Mouse (Mus musculus): Measurements from ENCODE around the gene Tenm3. TPM values are rescaled to one million over a fixed set of nuclear protein-coding genes. Genes with fewer than 3 reads are reported as not detected.
"Not testable (repeated sequence)": the region's sequence is repeated elsewhere in the genome, so short reads cannot be mapped to it uniquely, and the experiment has no call there.

The Tenm3 gene
- polyA plus RNA-seq, 1 experiment from 2014 or later, result 16.4 TPM

DNA sequence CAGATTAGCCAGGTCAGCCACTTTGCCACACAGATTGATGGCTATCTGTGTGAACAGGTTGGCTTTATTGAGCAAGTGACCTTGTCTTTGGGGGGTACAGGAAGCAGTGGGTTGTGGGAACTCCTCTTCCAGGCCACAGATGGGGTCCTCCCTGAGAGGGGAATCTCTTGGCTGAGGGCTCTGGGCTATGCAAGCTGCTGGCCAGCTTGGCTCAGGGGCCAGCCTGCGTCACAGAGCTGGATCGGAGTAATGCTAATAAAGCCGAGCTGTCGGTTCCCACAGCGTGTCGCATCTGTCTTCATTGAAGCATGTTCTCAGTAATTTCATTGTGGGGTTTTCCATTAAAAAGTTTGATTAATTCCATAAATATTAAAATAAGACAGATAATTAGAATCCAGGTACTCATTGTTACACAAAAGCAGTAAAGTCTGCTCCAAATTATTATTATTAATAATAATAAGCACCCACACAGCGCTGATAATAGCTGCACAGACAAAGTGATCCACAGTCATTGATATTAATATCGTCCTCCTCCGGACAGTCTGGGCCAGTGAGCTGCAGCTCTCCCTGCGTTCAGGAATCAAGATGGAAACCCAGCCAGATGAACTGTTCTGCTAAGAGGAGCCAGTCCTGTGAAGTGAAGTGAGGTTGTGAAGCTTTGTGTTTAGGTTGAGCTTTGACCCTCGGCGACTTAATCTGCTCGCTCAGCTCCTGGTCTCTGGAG lies 639.5 kb downstream of the Tenm3 start:
- Histone ChIP-seq H3K4me3 (replicated peaks) (no peak overlapping the region), H3K4me1 (replicated peaks) (no peaks in the 10 kb centered on the region), H3K36me3 (no peaks in the 10 kb centered on the region), H3K9ac (no peak overlapping the region), H3K27me3 (replicated peaks) (no peaks in the 10 kb centered on the region), H3K27ac (no peak overlapping the region), H3K9me3 (no peaks in the 10 kb centered on the region), H3K4me2 (replicated peaks) (no peak overlapping the region)
- ATAC-seq, result no peak
- 72% methylated on average over 13 of the region's 13 CpGs for WGBS

DNA sequence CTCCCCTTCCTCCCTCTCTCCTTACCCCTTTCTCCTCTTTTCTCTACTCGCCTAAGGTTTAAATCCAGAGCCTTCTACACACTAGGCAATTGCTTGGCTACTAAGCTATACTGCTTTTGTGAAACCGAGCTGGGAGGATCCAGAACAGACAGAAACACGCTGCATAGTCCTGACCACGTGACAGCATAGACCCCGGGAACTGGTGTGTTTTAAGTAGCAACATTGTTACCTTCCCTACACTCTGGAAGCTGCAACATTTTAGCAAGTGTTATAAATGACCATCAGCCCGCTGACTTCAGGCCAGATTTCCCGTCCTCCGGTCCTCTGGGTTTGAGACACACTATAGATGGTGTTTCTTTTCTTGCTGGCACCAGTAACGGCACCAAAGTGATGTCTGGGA lies 640.1 kb downstream of the Tenm3 start:
- Histone ChIP-seq H3K4me1 (replicated peaks) (no peaks in the 10 kb centered on the region), H3K4me3 (replicated peaks) (no peak overlapping the region), H3K9ac (no peak overlapping the region), H3K27ac (no peak overlapping the region), H3K4me2 (replicated peaks) (no peak overlapping the region), H3K36me3 (no peaks in the 10 kb centered on the region), H3K9me3 (no peaks in the 10 kb centered on the region), H3K27me3 (replicated peaks) (no peaks in the 10 kb centered on the region)
- 59% methylated on average over 9 of the region's 9 CpGs for WGBS
- ATAC-seq, result no peak

DNA sequence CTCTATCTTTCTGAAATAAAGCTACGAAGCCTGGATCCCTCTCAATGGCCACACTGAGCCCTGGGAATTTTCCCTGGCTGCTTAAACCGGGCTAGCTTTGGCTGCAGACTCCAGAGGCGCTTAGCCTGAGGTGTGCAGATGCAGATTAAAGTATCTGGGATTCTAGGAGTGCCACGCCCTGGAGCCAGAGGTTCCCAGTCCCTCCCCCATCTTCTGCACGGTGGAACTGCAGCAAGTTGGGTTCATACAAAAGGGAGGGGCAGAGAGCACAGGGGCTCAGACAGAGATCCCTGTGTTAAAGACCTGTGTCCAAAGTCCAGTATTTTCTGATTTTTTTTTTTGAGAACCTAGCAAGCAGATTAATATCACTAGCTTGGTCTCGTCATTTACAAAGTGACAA lies 640.6 kb downstream of the Tenm3 start:
- Histone ChIP-seq H3K36me3 (no peaks in the 10 kb centered on the region), H3K4me2 (replicated peaks) (no peak overlapping the region), H3K4me3 (replicated peaks) (no peak overlapping the region), H3K9ac (no peak overlapping the region), H3K9me3 (no peaks in the 10 kb centered on the region), H3K4me1 (replicated peaks) (no peaks in the 10 kb centered on the region), H3K27me3 (replicated peaks) (no peaks in the 10 kb centered on the region), H3K27ac (no peak overlapping the region)
- no peak for ATAC-seq
- WGBS, result 57% methylated on average over 6 of the region's 6 CpGs

DNA sequence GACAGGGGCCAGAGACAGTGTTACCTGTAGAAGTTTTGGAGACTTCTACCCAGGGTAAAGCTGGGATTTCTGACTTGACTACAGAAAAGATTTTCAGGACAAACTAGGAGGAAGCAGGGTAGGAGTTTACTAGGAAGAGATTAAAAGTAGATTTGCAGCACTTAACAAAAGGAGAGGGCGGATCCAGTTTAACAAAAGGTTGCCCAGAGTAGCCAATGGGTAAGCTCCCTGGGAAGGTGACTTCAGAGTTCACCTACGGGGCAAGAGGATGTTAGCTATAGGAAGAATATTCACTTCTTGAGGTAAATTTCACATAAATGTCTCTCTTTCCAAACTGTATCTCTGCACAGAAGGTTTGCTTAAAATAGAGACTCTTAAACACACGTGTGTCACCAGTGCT lies 641.1 kb downstream of the Tenm3 start:
- Histone ChIP-seq H3K36me3 (no peaks in the 10 kb centered on the region), H3K27me3 (replicated peaks) (no peaks in the 10 kb centered on the region), H3K4me2 (replicated peaks) (no peak overlapping the region), H3K9ac (no peak overlapping the region), H3K4me1 (replicated peaks) (no peaks in the 10 kb centered on the region), H3K4me3 (replicated peaks) (no peak overlapping the region), H3K9me3 (no peaks in the 10 kb centered on the region), H3K27ac (no peak overlapping the region)
- 69% methylated on average over 3 of the region's 3 CpGs for WGBS
- ATAC-seq, result no peak

DNA sequence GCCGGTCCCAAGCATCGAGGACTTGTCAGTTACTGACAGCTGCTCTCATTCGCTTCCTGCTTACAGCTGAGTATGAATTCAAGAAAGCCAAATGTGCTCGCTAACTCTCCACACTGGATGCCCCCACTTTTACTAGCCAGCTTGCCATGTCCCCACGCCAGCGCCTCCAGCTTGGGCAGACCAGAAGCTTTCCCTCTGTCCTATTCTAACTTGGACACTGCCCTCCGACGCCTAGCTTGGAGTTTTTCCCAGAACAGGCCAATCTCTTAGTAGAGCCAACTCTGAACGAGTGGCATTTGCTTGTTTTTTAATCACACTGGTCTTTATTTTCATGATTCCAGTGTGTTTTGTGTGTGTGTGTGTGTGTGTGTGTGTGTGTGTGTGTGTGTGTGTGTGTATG lies 644.6 kb downstream of the Tenm3 start:
- Histone ChIP-seq H3K4me1 (replicated peaks) (no peaks in the 10 kb centered on the region), H3K9me3 (no peaks in the 10 kb centered on the region), H3K36me3 (no peaks in the 10 kb centered on the region), H3K4me2 (replicated peaks) (no peak overlapping the region), H3K27me3 (replicated peaks) (no peaks in the 10 kb centered on the region), H3K27ac (no peak overlapping the region), H3K9ac (no peak overlapping the region), H3K4me3 (replicated peaks) (no peak overlapping the region)
- 95% methylated on average over 9 of the region's 9 CpGs for WGBS
- ATAC-seq, result no peak

DNA sequence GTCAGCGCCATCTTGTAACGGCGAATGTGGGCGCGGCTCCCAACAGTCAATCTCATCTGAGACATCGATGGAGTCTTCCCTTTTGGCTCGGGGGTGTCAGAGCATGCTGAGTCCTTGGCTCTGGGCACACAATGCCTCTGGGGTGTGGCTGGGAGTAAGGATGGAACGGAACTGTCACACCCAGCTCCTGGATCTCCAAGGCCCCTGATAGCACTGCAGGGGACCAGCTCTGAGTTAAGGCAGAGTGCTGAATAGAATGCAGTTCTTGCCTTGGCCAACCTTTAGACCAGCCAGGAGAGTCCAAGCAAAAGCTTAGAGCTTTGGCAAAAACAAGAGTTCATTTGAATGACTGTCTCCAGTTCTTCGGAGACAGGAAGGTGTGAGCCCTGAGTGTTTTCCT lies 647.8 kb downstream of the Tenm3 start:
- Histone ChIP-seq H3K4me1 (replicated peaks) (no peaks in the 10 kb centered on the region), H3K4me3 (replicated peaks) (no peak overlapping the region), H3K27ac (no peak overlapping the region), H3K9me3 (no peaks in the 10 kb centered on the region), H3K9ac (no peak overlapping the region), H3K36me3 (no peaks in the 10 kb centered on the region), H3K27me3 (replicated peaks) (no peaks in the 10 kb centered on the region), H3K4me2 (replicated peaks) (no peak overlapping the region)
- WGBS, result 95% methylated on average over 9 of the region's 9 CpGs
- ATAC-seq, result no peak

DNA sequence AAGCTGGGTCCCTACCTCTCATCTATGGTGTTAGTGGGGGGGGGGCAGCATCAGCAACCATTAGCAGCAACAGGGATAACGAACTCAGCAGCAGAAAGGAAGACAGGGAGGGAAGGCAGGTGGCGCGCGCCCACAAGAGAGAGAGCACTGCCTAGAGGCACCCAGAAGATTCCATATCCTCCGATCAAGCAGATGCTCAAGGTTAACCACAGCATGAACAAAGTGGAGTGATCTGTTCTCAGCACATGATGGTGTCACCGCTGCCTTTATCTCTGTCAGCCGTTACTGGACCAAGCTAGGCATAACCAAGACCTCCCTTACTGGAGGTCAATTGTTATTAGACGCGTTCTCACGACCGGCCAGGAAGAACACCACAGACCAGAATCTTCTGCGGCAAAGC lies 655.2 kb downstream of the Tenm3 start:
- Histone ChIP-seq H3K9me3 (no peaks in the 10 kb centered on the region), H3K4me1 (replicated peaks) (no peaks in the 10 kb centered on the region), H3K4me2 (replicated peaks) (no peak overlapping the region), H3K4me3 (replicated peaks) (no peak overlapping the region), H3K9ac (no peak overlapping the region), H3K27ac (no peak overlapping the region), H3K36me3 (no peaks in the 10 kb centered on the region), H3K27me3 (replicated peaks) (no peaks in the 10 kb centered on the region)
- ATAC-seq, result no peak
- 96% methylated on average over 12 of the region's 12 CpGs for WGBS

DNA sequence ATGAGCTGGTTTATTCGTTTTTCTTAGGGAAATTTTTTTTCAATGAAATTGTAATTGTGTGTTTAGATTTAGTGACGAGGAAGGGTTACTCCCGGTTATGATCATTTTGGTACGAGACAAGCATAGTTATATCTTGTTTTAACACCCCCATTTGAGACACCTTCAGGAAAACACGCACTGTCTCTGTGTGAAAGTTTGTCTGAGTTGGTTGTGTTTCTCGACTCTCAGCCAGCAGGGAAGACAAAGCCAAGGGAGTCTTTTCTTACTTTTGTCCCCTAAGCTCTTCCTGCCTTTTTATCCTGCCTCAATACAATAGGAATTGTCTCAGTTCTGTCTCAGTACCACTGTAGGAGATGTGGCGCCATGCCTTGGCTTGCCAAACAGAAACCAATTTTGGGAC lies 660.0 kb downstream of the Tenm3 start:
- Histone ChIP-seq H3K9ac (no peak overlapping the region), H3K27ac (no peak overlapping the region), H3K4me3 (replicated peaks) (no peak overlapping the region), H3K27me3 (replicated peaks) (no peaks in the 10 kb centered on the region), H3K4me2 (replicated peaks) (no peak overlapping the region), H3K36me3 (no peaks in the 10 kb centered on the region), H3K4me1 (replicated peaks) (no peaks in the 10 kb centered on the region), H3K9me3 (no peaks in the 10 kb centered on the region)
- WGBS, result 89% methylated on average over 7 of the region's 7 CpGs
- ATAC-seq, result no peak

DNA sequence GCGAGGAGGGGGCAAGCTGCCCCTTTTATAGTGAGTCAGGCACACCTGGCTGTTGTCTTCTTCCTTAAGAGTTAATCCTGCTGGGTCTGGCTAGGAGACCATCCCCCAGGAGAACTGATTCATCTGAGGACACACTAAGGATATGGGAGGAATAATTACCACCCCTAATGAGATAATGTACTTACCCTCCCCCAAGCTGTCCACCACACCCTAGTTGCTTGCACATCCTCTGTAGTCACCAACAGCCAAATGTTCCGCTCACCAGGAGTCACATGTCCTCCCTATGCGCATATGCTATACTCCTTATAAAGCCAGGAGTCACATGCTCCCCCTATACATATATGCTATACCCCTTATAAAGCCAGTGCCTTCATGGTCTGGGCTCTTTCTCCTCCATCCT lies 662.8 kb downstream of the Tenm3 start:
- Histone ChIP-seq H3K9me3 (no peaks in the 10 kb centered on the region), H3K9ac (no peak overlapping the region), H3K4me1 (replicated peaks) (no peaks in the 10 kb centered on the region), H3K4me3 (replicated peaks) (no peak overlapping the region), H3K4me2 (replicated peaks) (no peak overlapping the region), H3K27ac (no peak overlapping the region), H3K27me3 (replicated peaks) (no peaks in the 10 kb centered on the region), H3K36me3 (no peaks in the 10 kb centered on the region)
- WGBS, result 95% methylated on average over 3 of the region's 3 CpGs
- ATAC-seq, result no peak

DNA sequence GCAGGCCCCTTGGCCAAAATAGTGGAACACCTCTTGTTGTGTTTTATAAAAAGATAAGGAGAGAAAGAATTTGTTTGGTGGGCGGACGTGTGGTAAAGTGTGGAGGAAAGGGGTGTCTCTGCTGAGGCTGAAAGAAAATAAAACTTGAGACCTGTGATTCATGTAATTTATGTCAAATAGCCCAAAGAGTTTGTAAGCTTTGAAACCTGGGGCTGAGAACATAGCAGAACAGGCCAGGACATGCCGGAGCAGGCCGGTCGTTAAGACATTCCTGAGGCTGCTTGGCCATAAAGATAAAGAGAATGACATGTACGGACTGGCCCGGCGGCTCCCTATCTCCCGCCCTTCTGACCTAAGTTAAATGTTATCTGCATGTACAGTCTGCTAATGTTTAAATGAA lies 663.6 kb downstream of the Tenm3 start:
- not testable (repeated sequence) for H3K9ac ChIP-seq; H3K27me3 ChIP-seq (replicated peaks); H3K36me3 ChIP-seq; H3K4me2 ChIP-seq (replicated peaks); H3K27ac ChIP-seq; H3K9me3 ChIP-seq; ATAC-seq; H3K4me1 ChIP-seq (replicated peaks); H3K4me3 ChIP-seq (replicated peaks)
- 81% methylated on average over 9 of the region's 9 CpGs for WGBS

DNA sequence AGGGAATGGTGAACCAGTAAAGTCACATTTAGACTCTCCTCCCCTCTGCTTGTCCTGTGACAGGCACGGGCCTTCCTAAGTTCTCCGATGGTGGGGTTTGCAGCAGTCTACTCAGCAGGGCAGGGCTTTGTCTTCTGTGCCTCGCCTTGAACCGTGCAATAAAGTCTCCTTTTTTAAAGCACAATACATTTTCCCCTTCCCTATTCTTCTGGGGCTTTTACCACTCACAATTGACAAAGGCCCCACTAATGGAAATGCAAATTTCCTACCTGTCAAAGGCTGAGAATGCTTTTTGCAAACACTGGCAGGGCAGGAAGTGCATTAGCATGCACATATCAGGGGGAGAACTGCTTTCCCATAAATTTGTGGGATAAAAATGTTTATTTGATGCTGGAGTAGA lies 664.8 kb downstream of the Tenm3 start:
- H3K4me2 ChIP-seq (replicated peaks), result no peak overlapping the region
- no peaks in the 10 kb centered on the region for H3K27me3 ChIP-seq (replicated peaks)
- no peak overlapping the region for H3K4me3 ChIP-seq (replicated peaks)
- no peak overlapping the region for H3K27ac ChIP-seq
- H3K36me3 ChIP-seq, result no peaks in the 10 kb centered on the region
- WGBS, result 62% methylated on average over 4 of the region's 4 CpGs
- H3K4me1 ChIP-seq (replicated peaks), result no peaks in the 10 kb centered on the region
- no peaks in the 10 kb centered on the region for H3K9me3 ChIP-seq
- ATAC-seq, result no peak
- H3K9ac ChIP-seq, result no peak overlapping the region

DNA sequence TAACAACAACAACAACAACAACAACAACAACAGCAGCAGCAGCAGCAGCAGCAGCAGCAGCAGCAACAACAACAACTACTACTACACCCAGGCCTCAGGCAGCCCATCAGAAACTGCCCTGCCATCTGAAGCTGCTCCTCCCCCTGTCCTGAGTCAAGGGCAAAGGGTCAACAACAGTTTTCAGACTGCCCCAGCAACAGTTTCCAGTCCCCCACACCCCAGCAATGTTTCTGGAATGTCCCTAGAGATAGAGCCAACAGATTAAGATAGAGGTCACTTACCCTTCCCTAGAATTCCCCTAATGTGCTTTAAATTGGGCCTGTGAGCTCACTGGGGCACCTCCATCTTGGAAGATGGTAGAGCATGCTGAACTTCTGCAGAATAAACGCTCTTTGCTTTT lies 665.9 kb downstream of the Tenm3 start:
- WGBS, result 94% methylated on average over 1 of the region's 1 CpGs

More for the DNA sequence above, 665.9 kb downstream of the Tenm3 start:
- no peaks in the 10 kb centered on the region for H3K36me3 ChIP-seq
- no peak for ATAC-seq
- no peaks in the 10 kb centered on the region for H3K4me1 ChIP-seq (replicated peaks)
- H3K4me2 ChIP-seq (replicated peaks), result no peak overlapping the region
- H3K27me3 ChIP-seq (replicated peaks), result no peaks in the 10 kb centered on the region
- no peak overlapping the region for H3K9ac ChIP-seq
- no peaks in the 10 kb centered on the region for H3K9me3 ChIP-seq
- no peak overlapping the region for H3K27ac ChIP-seq
- no peak overlapping the region for H3K4me3 ChIP-seq (replicated peaks)

All from intestine, embryonic 15.5 days (tissue).